Mouse (Mus musculus): ENCODE measurements around the gene C130050O18Rik. TPM values are rescaled to one million over a fixed set of nuclear protein-coding genes. Genes with fewer than 3 reads are reported as not detected.

Gene C130050O18Rik
- 0.16 and 0.26 TPM in 2 replicates for polyA plus RNA-seq (2016; fragmentation: Nextera tagmentation; extraction: Ambion mirVana)

DNA sequence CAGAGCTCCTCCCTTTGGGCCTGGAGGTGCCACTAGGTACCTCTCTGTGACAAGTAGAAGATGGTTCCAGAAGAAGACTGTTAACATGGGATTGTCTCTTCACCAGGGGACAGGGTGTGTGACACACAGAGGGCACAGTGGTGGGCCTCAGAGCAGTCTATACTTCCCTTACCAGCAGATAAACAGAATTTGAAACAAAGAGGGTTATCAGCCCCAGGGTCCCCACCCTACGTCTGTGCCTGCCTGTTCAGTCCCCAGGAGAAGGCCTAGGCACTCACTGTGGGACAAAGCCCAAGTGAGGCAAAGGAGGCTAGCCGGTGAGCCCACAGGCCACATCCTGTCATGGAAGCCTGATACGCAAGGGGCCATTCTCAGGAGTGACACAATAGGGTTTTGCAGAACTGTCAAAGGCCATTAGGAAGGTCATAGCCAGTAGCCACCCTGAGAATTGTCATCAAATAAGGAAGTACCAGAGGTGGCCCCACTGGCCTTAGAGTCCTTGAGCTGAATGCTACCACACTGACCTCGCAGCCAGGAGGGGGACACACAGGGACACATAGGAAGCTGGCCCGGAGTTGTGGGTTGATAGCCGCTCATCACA is at the start of gene C130050O18Rik:
TSS of gene C130050O18Rik (plus strand) at position 480 of the 601 bp plus-strand sequence.
- 0 out of 2 replicates have a peak within 1 kb of the TSS, but pooled peaks have one; percentile 1 for H3K4me3 ChIP-seq
- 0 out of 2 replicates have a peak, but pooled peaks cover 3% of the 10 kb centered on the region for H3K36me3 ChIP-seq (replicated peaks)
- H3K27me3 ChIP-seq (replicated peaks; ENCODE audit: low read depth, poor library complexity, severe bottlenecking): no peaks in the 10 kb centered on the region
- WGBS: 77% methylated on average over 6 of the region's 6 CpGs
- peaks cover 46% of the 10 kb centered on the region for H3K4me1 ChIP-seq
- no peak for DNase-seq (ENCODE audit: low spot score)
- no peaks in the 10 kb centered on the region for H3K9me3 ChIP-seq
- H3K27ac ChIP-seq (replicated peaks): peak within 1 kb of the TSS; percentile 61

DNA sequence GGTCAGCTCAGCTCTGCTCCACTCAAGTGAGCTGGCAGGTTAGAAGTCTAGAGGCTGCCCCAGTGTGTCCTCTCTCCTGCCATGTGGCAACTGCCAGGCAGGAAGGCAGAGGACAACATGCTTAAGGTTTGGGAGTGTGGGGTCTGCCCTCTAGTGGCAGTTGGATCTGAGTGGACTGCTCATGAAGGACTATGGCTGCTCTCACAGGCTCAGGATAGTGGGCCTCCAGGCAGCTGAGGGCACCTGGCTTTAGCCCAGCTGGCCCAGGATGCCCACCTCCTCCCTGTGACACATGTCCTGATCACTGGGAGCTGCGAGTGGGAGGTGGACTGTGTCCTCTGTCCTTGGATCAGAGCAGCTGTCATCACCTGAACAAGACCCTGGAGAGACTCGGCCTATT is 46.4 kb upstream of the C130050O18Rik start:
- WGBS: 76% methylated on average over 2 of the region's 2 CpGs
- no peak overlapping the region for H3K27ac ChIP-seq (replicated peaks)
- H3K27me3 ChIP-seq (replicated peaks; ENCODE audit: low read depth, poor library complexity, severe bottlenecking): no peaks in the 10 kb centered on the region
- H3K4me1 ChIP-seq: peaks cover 12% of the 10 kb centered on the region
- H3K9me3 ChIP-seq: no peaks in the 10 kb centered on the region
- DNase-seq (ENCODE audit: low spot score): peak; percentile 33
- no peak overlapping the region for H3K4me3 ChIP-seq
- H3K36me3 ChIP-seq (replicated peaks): peaks cover 23% of the 10 kb centered on the region

DNA sequence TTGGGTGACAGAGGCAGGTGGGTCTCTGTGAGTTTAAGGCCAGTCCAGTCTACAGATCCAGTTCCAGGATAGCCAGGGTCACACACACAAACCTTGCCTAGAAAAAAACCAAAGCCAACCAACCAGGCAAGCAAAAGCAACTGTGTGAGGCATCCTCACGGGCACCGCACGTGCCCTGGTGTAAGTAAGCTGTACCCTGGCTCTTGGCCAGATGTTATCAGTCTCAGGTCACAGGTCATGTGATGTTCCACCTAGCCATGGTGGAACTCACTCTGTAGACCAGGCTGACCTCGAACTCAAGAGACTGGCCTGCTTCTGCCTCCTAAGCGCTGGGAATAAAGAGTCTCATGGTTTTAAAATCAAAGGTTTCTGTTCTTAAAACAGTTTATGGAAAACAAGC is 45.8 kb upstream of the C130050O18Rik start:
- Histone ChIP-seq H3K36me3 (replicated peaks) (peaks cover 25% of the 10 kb centered on the region), H3K27me3 (replicated peaks; ENCODE audit: low read depth, poor library complexity, severe bottlenecking) (no peaks in the 10 kb centered on the region), H3K9me3 (no peaks in the 10 kb centered on the region), H3K4me1 (peaks cover 14% of the 10 kb centered on the region), H3K27ac (replicated peaks) (no peak overlapping the region), H3K4me3 (no peak overlapping the region)
- no peak for DNase-seq (ENCODE audit: low spot score)
- WGBS: 92% methylated on average over 5 of the region's 5 CpGs

DNA sequence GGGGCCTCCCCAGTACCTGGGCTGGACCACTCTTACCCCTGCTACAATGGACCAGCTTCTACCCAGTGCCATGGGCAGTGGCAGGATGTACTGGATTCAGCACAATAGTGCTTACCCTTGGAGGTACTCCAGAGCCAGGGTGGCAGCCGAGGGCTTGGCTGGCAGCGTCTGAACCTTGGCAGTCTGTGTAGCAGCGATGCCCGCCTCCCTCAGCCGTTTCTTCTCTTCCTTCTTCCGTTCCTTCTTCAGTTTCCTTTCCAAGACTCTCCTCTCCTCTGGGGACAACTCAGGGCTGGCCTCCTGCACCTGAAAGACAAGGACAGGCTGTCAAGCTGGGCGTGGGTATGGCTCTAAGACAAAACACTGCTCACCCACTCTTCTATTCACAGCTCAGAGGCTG is 41.2 kb upstream of the C130050O18Rik start:
- no peaks in the 10 kb centered on the region for H3K27me3 ChIP-seq (replicated peaks; ENCODE audit: low read depth, poor library complexity, severe bottlenecking)
- H3K27ac ChIP-seq (replicated peaks): no peak overlapping the region
- 0 out of 2 replicates have a peak overlapping the region, but pooled peaks have one; percentile 16 for H3K4me3 ChIP-seq
- H3K4me1 ChIP-seq: peaks cover 31% of the 10 kb centered on the region
- DNase-seq (ENCODE audit: low spot score): no peak
- WGBS: 76% methylated on average over 7 of the region's 7 CpGs
- no peaks in the 10 kb centered on the region for H3K9me3 ChIP-seq
- peaks cover 25% of the 10 kb centered on the region for H3K36me3 ChIP-seq (replicated peaks)

DNA sequence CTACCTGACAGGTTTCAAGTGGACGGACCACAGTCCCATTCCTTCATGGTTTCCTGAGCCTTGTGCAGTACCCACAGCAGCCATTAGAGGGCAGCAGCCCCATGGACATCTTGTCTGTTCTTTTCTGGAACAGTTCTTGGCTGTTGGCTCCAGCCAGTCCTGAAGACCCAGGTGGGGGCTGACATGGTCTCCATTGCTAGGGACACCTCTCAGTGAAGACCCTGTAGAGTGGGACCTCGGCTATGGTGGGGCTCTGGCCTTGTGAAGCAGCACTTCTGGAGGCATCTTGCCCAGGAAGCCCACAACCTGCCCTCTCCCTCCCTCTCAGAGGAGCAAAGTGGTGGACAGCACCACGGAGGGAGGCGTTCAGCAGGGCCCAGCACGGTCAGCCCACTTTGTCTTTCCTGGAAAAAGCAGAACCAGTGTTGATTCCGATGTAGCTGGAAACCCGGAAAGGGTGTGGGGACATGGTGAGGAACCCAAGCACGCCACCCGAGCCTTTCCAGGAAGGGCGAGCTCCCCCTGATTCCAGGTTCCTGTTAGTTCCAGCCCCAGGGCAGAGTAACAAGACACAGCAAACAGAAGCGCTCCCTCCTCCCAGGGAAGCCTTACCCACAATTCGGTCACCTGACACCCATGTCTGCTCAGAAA is 40.7 kb upstream of the C130050O18Rik start:
- Histone ChIP-seq H3K36me3 (replicated peaks) (peaks cover 25% of the 10 kb centered on the region), H3K4me3 (peak overlapping the region; percentile 16), H3K9me3 (no peaks in the 10 kb centered on the region), H3K27ac (replicated peaks) (peak overlapping the region; percentile 78), H3K4me1 (peaks cover 33% of the 10 kb centered on the region), H3K27me3 (replicated peaks; ENCODE audit: low read depth, poor library complexity, severe bottlenecking) (no peaks in the 10 kb centered on the region)
- WGBS: 28% methylated on average over 12 of the region's 12 CpGs
- peak; percentile 86 for DNase-seq (ENCODE audit: low spot score)

DNA sequence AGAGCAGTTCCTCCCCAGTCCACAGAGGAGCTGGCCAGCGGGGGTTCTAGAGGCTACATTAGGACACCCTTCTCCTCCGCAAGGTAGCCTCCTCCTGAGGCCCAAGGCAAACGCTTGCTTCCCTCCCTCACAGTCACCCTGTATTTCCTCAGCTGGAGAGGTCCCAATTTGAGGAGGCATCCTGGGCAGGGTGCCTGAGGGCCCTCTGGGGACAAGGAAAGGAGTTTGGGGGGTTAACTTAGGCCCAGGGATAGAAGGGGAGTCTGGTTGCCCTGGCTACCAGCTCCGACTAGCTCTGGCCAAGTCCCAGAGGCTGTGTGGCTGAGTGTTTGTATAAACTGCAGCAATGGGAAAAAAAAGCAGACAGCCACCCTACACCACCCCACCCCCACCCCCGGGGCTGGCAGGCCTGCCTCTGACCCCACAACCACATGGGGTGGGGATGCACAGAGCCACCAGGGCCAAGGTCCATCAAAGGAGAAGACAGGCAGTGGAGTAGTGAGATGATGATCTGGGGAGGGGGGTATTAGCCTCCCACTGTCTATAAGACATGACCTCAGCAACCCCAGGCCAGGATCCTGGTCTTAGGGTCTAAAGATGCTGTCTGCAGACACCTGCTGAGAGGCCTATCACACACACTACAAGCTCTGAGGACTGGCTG is 40.0 kb upstream of the C130050O18Rik start:
- Histone ChIP-seq H3K27me3 (replicated peaks; ENCODE audit: low read depth, poor library complexity, severe bottlenecking) (no peaks in the 10 kb centered on the region), H3K27ac (replicated peaks) (peak overlapping the region; percentile 78), H3K4me1 (peaks cover 39% of the 10 kb centered on the region), H3K4me3 (peak overlapping the region; percentile 16; the same call in 1 of the 2 replicates), H3K36me3 (replicated peaks) (peaks cover 24% of the 10 kb centered on the region), H3K9me3 (no peaks in the 10 kb centered on the region)
- 19% methylated on average over 5 of the region's 5 CpGs for WGBS
- DNase-seq (ENCODE audit: low spot score): no peak

DNA sequence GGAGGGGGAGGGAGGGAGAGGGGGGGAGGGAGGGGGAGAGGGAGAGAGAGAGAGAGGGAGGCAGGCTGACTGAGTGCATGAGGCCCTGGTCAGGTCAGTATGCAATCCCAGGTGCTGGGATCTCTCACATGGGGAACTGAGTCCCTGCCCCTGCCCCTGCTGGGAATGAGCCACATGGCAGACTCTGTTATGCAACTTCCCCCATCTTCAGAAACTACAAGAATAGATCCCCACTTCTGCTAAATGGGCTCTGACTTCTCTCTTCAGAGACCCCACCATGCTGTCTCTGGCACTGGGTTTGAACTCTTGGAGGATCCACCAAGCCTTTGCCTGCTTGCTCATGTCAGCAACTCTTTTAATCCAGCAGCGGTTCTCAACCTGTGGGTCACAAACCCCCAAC is 39.3 kb upstream of the C130050O18Rik start:
- Histone ChIP-seq H3K9me3 (no peaks in the 10 kb centered on the region), H3K36me3 (replicated peaks) (peaks cover 18% of the 10 kb centered on the region), H3K4me3 (no peak overlapping the region), H3K27me3 (replicated peaks; ENCODE audit: low read depth, poor library complexity, severe bottlenecking) (no peaks in the 10 kb centered on the region), H3K27ac (replicated peaks) (peak overlapping the region; percentile 24; the same call in 1 of the 2 replicates), H3K4me1 (peaks cover 47% of the 10 kb centered on the region)
- no peak for DNase-seq (ENCODE audit: low spot score)
- 85% methylated on average over 1 of the region's 1 CpGs for WGBS

DNA sequence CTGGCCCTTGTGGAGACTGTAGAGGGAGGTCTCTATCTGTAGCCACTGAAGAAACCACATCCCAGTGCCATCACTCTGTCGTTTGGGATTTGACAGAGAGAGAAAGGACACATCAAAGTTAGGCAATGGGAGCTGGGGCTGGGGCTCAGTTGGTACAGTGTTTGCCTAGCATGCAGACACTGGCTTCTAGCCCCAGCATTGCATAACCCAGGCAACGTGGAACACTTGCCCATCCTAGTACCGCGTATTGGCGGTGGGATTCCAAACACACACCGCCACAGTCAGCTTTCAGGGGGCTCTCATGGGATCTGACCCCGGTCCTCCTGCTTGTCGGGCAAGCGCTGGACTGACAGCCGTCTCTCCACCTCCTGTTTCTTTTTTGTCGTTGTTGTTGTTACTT is 38.6 kb upstream of the C130050O18Rik start:
- no peak for DNase-seq (ENCODE audit: low spot score)
- no peaks in the 10 kb centered on the region for H3K9me3 ChIP-seq
- peaks cover 53% of the 10 kb centered on the region for H3K4me1 ChIP-seq
- 74% methylated on average over 11 of the region's 11 CpGs for WGBS
- H3K4me3 ChIP-seq: no peak overlapping the region
- peaks cover 18% of the 10 kb centered on the region for H3K36me3 ChIP-seq (replicated peaks)
- H3K27ac ChIP-seq (replicated peaks): no peak overlapping the region
- no peaks in the 10 kb centered on the region for H3K27me3 ChIP-seq (replicated peaks; ENCODE audit: low read depth, poor library complexity, severe bottlenecking)

DNA sequence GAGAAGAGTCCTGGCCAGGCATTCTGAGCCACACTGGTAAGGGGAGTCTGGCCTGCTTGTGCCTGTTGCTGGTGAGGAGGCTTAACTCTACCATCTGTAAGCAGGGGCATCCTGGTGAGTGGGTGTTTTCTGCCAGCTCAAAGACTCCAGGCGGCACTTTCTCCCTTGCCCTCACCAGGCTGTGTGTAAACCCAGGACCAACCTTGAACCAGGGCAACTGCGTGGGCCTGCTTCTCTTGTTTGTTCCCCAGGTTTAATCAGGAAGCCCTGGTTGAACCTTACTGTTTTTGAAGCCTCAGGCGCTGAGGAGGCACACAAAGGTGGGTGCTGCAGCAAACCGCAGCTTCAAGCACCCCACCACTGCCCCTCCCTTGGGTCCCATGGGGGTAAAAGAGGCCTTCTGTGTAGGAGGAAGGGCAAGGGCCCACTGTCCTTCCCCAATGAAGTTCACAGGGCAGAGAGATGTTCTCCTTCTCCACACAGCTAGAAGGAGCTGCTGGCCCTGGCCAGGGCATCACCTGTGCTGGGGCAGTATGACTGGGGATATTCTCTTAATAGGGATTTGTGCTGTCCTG is 37.1 kb upstream of the C130050O18Rik start:
- H3K27me3 ChIP-seq (replicated peaks; ENCODE audit: low read depth, poor library complexity, severe bottlenecking): no peaks in the 10 kb centered on the region
- no peak overlapping the region for H3K4me3 ChIP-seq
- no peak for DNase-seq (ENCODE audit: low spot score)
- peaks cover 6% of the 10 kb centered on the region for H3K36me3 ChIP-seq (replicated peaks)
- H3K4me1 ChIP-seq: peaks cover 62% of the 10 kb centered on the region
- H3K27ac ChIP-seq (replicated peaks): no peak overlapping the region
- no peaks in the 10 kb centered on the region for H3K9me3 ChIP-seq
- WGBS: 90% methylated on average over 4 of the region's 4 CpGs

DNA sequence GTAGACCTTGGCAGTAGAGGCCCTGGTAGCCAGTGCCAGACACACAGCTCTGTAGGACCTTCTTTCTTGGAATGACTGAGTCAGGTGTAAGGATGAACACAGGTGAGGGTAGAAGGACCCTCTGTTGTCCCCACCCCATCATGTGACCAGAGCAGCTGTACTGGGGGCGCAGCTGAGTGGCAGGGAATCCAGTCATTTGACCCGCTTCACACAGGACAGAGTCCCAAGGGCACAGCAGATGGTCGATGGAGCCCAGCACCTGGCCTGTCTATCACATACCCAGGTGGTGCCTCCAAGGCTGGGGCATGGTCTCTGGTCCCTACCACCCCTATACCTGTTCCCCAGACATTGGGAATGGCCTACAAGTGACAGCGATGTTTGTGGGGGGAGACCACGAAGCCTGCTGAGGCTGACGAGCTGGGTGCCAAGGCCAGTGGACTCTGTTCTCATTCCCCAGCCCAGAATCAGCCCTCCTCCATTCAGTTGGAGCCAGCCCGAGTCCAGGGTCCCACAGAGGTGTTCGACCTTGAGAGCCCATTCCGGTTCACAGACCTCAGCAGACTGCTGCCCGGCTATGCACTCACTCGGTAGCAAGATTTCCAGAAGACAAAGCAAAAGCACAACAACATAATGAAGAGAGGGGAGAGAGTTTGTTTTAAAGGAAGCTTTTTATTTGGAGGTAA is 36.3 kb upstream of the C130050O18Rik start:
- H3K9me3 ChIP-seq: no peaks in the 10 kb centered on the region
- H3K27ac ChIP-seq (replicated peaks): no peak overlapping the region; the same call in 1 of the 2 replicates
- H3K4me1 ChIP-seq: peaks cover 63% of the 10 kb centered on the region
- H3K4me3 ChIP-seq: no peak overlapping the region
- peaks cover 1% of the 10 kb centered on the region for H3K36me3 ChIP-seq (replicated peaks)
- H3K27me3 ChIP-seq (replicated peaks; ENCODE audit: low read depth, poor library complexity, severe bottlenecking): no peaks in the 10 kb centered on the region
- DNase-seq (ENCODE audit: low spot score): no peak
- WGBS: 85% methylated on average over 11 of the region's 11 CpGs

DNA sequence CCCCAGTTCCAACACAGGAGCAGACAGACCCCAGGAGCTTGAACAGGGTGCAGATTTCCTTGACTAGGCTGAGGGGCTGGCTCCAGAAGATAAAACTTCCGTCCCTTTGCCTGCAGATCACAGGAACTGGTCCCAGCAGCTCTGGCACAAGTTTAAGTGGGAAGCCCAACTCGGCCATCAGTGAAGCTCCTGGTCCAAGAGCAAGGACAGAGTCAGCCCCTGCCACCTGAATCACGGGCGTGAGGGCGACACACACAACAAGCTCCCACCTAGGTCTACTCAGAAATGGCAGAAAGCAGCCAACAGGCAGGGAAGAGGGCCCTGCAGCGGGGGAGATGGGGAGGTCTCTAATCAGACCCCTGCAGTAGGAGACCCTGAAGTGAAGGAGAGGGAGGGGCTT is 34.7 kb upstream of the C130050O18Rik start:
- peak overlapping the region; percentile 95 for H3K27ac ChIP-seq (replicated peaks)
- H3K4me3 ChIP-seq: peak overlapping the region; percentile 8; the same call in 1 of the 2 replicates
- no peaks in the 10 kb centered on the region for H3K27me3 ChIP-seq (replicated peaks; ENCODE audit: low read depth, poor library complexity, severe bottlenecking)
- no peak for DNase-seq (ENCODE audit: low spot score)
- no peaks in the 10 kb centered on the region for H3K36me3 ChIP-seq (replicated peaks)
- WGBS: 86% methylated on average over 6 of the region's 6 CpGs
- H3K4me1 ChIP-seq: peaks cover 54% of the 10 kb centered on the region
- no peaks in the 10 kb centered on the region for H3K9me3 ChIP-seq

DNA sequence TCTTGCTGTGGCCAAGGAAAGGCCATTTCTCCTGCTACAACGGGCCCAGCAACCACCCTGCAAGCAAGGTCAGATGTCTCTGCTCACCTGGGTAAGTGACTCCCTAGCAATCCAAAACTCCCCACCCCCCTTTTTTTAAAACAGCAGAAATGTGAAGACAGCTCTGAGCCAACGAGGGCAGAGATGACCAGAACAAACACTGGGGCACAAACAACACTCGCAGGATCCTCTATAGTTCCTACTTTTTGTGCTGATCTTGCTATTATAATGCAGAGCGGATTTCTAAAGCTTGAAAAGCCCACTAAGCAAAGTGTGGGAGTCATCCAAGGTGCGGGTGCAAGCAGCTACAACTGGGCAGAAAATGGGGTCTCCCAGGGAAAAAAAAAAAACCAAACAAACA is 34.0 kb upstream of the C130050O18Rik start:
- Histone ChIP-seq H3K4me3 (peak overlapping the region; percentile 71; the same call in 1 of the 2 replicates), H3K4me1 (peaks cover 46% of the 10 kb centered on the region), H3K36me3 (replicated peaks) (no peaks in the 10 kb centered on the region), H3K9me3 (no peaks in the 10 kb centered on the region), H3K27ac (replicated peaks) (peak overlapping the region; percentile 95), H3K27me3 (replicated peaks; ENCODE audit: low read depth, poor library complexity, severe bottlenecking) (no peaks in the 10 kb centered on the region)
- DNase-seq (ENCODE audit: low spot score): no peak
- 67% methylated on average over 5 of the region's 5 CpGs for WGBS
